ENCODE assay signal across 10 mouse cellular contexts in the genomic region with DNA sequence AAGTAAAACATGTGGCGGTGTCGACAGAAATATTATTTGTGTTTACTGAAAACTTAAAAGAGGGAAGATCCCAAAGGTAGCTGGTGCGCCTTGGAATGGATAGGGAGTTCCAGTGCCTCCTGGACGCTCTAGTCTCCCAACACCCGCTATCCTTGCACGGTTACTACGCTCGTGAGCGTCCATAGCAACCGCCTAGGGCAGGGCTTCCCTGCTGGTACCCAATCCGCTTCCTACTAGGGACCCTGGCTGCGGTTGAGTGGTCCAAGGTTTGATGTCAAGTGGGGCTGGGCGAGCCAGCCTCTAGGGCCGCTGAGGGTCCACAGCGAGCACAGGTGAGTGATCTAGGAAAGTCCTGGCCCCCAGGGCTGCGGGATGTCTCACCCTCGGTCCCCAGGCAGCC. TPM values are rescaled to one million over a fixed set of nuclear protein-coding genes. Genes with fewer than 3 reads are reported as not detected.
A peak's percentile ranks its signal among the peaks of the same experiment; 100 is the strongest.
DNase-seq lines count a peak whose midpoint lies in the region; ATAC-seq and TF ChIP-seq lines count a peak whose summit lies in the region.
"Had no signal": no experiment of that assay in that cellular context is flagged by ENCODE, and none has a peak within 500 bp of the region (broad histone marks: within the 10 kb centered on the region; RNA-seq: fewer than 3 reads in every experiment).

A gene (plus strand): TSS at position 209 of the 400 bp plus-strand sequence.

- ATAC-seq in hindbrain, postnatal 0 days = peak; percentile 43; the same call in 1 of the 2 replicates
- ATAC-seq in neural tube, embryonic 14.5 days (ENCODE audit: low read depth) = no peak
- no peak for ATAC-seq in liver, embryonic 12.5 days
- ATAC-seq: Patski had no signal

- peaks cover 12% of the 10 kb centered on the region for H3K4me1 ChIP-seq in embryonic facial prominence, embryonic 10.5 days
- no peaks in the 10 kb centered on the region for H3K4me1 ChIP-seq in hindbrain, postnatal 0 days (ENCODE audit: insufficient read depth, low read length)
- no peaks in the 10 kb centered on the region for H3K4me1 ChIP-seq in neural tube, embryonic 14.5 days (ENCODE audit: control insufficient read depth, insufficient read depth, low read length)
- H3K4me1 ChIP-seq in liver, embryonic 12.5 days = no peaks in the 10 kb centered on the region

- TF ChIP-seq CTCF in hindbrain, postnatal 0 days (IDR thresholded peaks at IDR 0.05; ENCODE audit: low read depth) = no peak

- peak; percentile 11 for DNase-seq in left cerebral cortex, postnatal 4 days
- no peak for DNase-seq in left cerebral cortex, postnatal 25 days (ENCODE audit: low spot score in 2 of 2)
- peak; percentile 72 for DNase-seq in embryonic facial prominence, embryonic 10.5 days (ENCODE audit: low spot score)
- peak; percentile 25 for DNase-seq in hindbrain, postnatal 0 days (ENCODE audit: low spot score)
- no peak for DNase-seq in urinary bladder, adult 2 months (ENCODE audit: low spot score)
- no peak for DNase-seq in cerebellum, adult 11-12 months

- intact Hi-C loops in left cerebral cortex, postnatal 4 days (cut with DNase I) = no loop called here
- intact Hi-C loops in left cerebral cortex, postnatal 25 days (cut with DNase I) = no loop called here

- H3K9me3 ChIP-seq in embryonic facial prominence, embryonic 10.5 days = no peaks in the 10 kb centered on the region
- no peaks in the 10 kb centered on the region for H3K9me3 ChIP-seq in hindbrain, postnatal 0 days (ENCODE audit: low read length)
- no peaks in the 10 kb centered on the region for H3K9me3 ChIP-seq in neural tube, embryonic 14.5 days (ENCODE audit: control insufficient read depth, low read length)
- no peaks in the 10 kb centered on the region for H3K9me3 ChIP-seq in liver, embryonic 12.5 days (replicated peaks)

- 10% methylated on average over 17 of the region's 17 CpGs for WGBS in embryonic facial prominence, embryonic 10.5 days
- WGBS in hindbrain, postnatal 0 days = 14% methylated on average over 17 of the region's 17 CpGs
- WGBS in neural tube, embryonic 14.5 days = 12% methylated on average over 17 of the region's 17 CpGs
- 9% methylated on average over 17 of the region's 17 CpGs for WGBS in liver, embryonic 12.5 days (ENCODE audit: insufficient replicate concordance)

- peaks cover 12% of the 10 kb centered on the region for H3K27me3 ChIP-seq in embryonic facial prominence, embryonic 10.5 days (replicated peaks; ENCODE audit: low read depth, poor library complexity, severe bottlenecking)
- no peaks in the 10 kb centered on the region for H3K27me3 ChIP-seq in hindbrain, postnatal 0 days (ENCODE audit: insufficient read depth, low read length)
- H3K27me3 ChIP-seq in neural tube, embryonic 14.5 days (ENCODE audit: control insufficient read depth, insufficient read depth, low read length) = no peaks in the 10 kb centered on the region
- peaks cover 37% of the 10 kb centered on the region for H3K27me3 ChIP-seq in liver, embryonic 12.5 days (replicated peaks)
- H3K27me3 ChIP-seq: Patski had no signal

- no peak within 1 kb of the TSS for H3K9ac ChIP-seq in hindbrain, postnatal 0 days (replicated peaks; ENCODE audit: low read length)
- H3K9ac ChIP-seq in neural tube, embryonic 14.5 days (replicated peaks; ENCODE audit: low read depth, low read length) = no peak within 1 kb of the TSS
- H3K9ac ChIP-seq in liver, embryonic 12.5 days = no peak within 1 kb of the TSS

- peak within 1 kb of the TSS; percentile 39 for H3K4me3 ChIP-seq in embryonic facial prominence, embryonic 10.5 days
- no peak within 1 kb of the TSS for H3K4me3 ChIP-seq in hindbrain, postnatal 0 days (ENCODE audit: low read length)
- no peak within 1 kb of the TSS for H3K4me3 ChIP-seq in neural tube, embryonic 14.5 days (ENCODE audit: low read depth, low read length)
- H3K4me3 ChIP-seq in liver, embryonic 12.5 days = no peak within 1 kb of the TSS

- no peak within 1 kb of the TSS for H3K27ac ChIP-seq in embryonic facial prominence, embryonic 10.5 days (replicated peaks)
- no peak within 1 kb of the TSS for H3K27ac ChIP-seq in hindbrain, postnatal 0 days
- H3K27ac ChIP-seq in neural tube, embryonic 14.5 days (ENCODE audit: low read depth, low read length) = no peak within 1 kb of the TSS
- no peak within 1 kb of the TSS for H3K27ac ChIP-seq in liver, embryonic 12.5 days

- no peaks in the 10 kb centered on the region for H3K36me3 ChIP-seq in embryonic facial prominence, embryonic 10.5 days (replicated peaks)
- H3K36me3 ChIP-seq in hindbrain, postnatal 0 days (ENCODE audit: insufficient read depth, low read length) = no peaks in the 10 kb centered on the region
- no peaks in the 10 kb centered on the region for H3K36me3 ChIP-seq in neural tube, embryonic 14.5 days (ENCODE audit: control insufficient read depth, insufficient read depth, low read length)
- no peaks in the 10 kb centered on the region for H3K36me3 ChIP-seq in liver, embryonic 12.5 days

- H3K4me2 ChIP-seq in hindbrain, postnatal 0 days (ENCODE audit: low read depth, low read length) = 0 out of 2 replicates have a peak within 1 kb of the TSS, but pooled peaks have one; percentile 34
- H3K4me2 ChIP-seq in neural tube, embryonic 14.5 days (ENCODE audit: low read depth, low read length) = 0 out of 2 replicates have a peak within 1 kb of the TSS, but pooled peaks have one; percentile 18
- H3K4me2 ChIP-seq in liver, embryonic 12.5 days = no peak within 1 kb of the TSS

RNA-seq across cellular contexts. Expression of the gene that starts here (rescaled TPM):
- under 1 TPM in 1 of 2 experiments, not detected in 1; 0.20 TPM for total RNA-seq in left cerebral cortex, postnatal 4 days (2021)
- total RNA-seq in left cerebral cortex, postnatal 25 days (2021) = not detected
- not detected in 2 replicates for polyA plus RNA-seq in embryonic facial prominence, embryonic 10.5 days (2016; fragmentation: Nextera tagmentation; extraction: Ambion mirVana)
- 0.21 TPM in 1 of 2 replicates, not detected in the other for total RNA-seq in hindbrain, postnatal 0 days (2014; rRNA removed)
- polyA plus RNA-seq in hindbrain, postnatal 0 days (2015; fragmentation: Nextera tagmentation; extraction: Ambion mirVana) = not detected in 2 replicates
- polyA plus RNA-seq in neural tube, embryonic 14.5 days (2014; fragmentation: Nextera tagmentation; extraction: Ambion mirVana) = not detected in 2 replicates
- 0.07 TPM in 1 of 2 replicates, not detected in the other for polyA plus RNA-seq in liver, embryonic 12.5 days (2016; fragmentation: Nextera tagmentation; extraction: Ambion mirVana)
- polyA plus RNA-seq in urinary bladder, adult 2 months (2012; rRNA removed) = not detected in 2 replicates
- polyA plus RNA-seq: cortical plate, adult 2 months; Patski had no signal

Comparison
In these comparisons a context has a peak if more than half of its experiments do, and no peak if none do; other contexts are left out.
1. Peak in DNase-seq in left cerebral cortex, postnatal 4 days; RNA of the gene not detected or under 1 TPM.
2. Peak in DNase-seq and H3K4me3 ChIP-seq in embryonic facial prominence, embryonic 10.5 days; RNA of the gene not detected or under 1 TPM.
3. Peak in DNase-seq, ATAC-seq and H3K4me2 ChIP-seq in hindbrain, postnatal 0 days; RNA of the gene not detected or under 1 TPM.